Mouse (Mus musculus) limb, embryonic 14.5 days (tissue): ENCODE results near the gene Faap100. TPM values are rescaled to one million over a fixed set of nuclear protein-coding genes. Genes with fewer than 3 reads are reported as not detected.

Experiments
- ATAC-seq: fragments of 200-750 bp; cut with Nextera tagmentation; 2 replicates; pipeline ENCODE4 v1.8.0; 2017; ENCODE audit warnings: low read depth, moderate number of reproducible peaks, moderate TSS enrichment; ENCODE audit not compliant: low FRiP score
- DNase-seq: peaks from one replicate; pipeline ENCODE4 v3.0.0-alpha.2; 2015; ENCODE audit warnings: low spot score
- H3K27ac ChIP-seq: fragments of 300-500 bp; sonication (generic); replicated peaks from 2 replicates; pipeline ENCODE4 v1.5.1; 2014; ENCODE audit warnings: low read depth, mild to moderate bottlenecking, low read length, moderate library complexity, mixed read lengths
- H3K27me3 ChIP-seq: fragments of 300-500 bp; sonication (generic); 2 replicates; pipeline ENCODE4 v1.6.1; 2014; ENCODE audit warnings: low read length, mixed read lengths; ENCODE audit not compliant: control insufficient read depth, insufficient read depth
- H3K36me3 ChIP-seq: fragments of 300-500 bp; sonication (generic); 2 replicates; pipeline ENCODE4 v1.6.1; 2014; ENCODE audit warnings: mild to moderate bottlenecking, low read length, moderate library complexity, mixed read lengths; ENCODE audit not compliant: control insufficient read depth, insufficient read depth
- H3K4me1 ChIP-seq: fragments of 300-500 bp; sonication (generic); 2 replicates; pipeline ENCODE4 v1.6.1; 2014; ENCODE audit warnings: antibody characterized with exemption, low read length, mixed read lengths; ENCODE audit not compliant: control insufficient read depth, insufficient read depth
- H3K4me2 ChIP-seq: fragments of 300-500 bp; sonication (generic); replicated peaks from 2 replicates; pipeline ENCODE4 v1.6.1; 2014; ENCODE audit warnings: low read depth, mild to moderate bottlenecking, low read length, moderate library complexity; ENCODE audit not compliant: severe bottlenecking
- H3K4me3 ChIP-seq: fragments of 300-500 bp; sonication (generic); replicated peaks from 2 replicates; pipeline ENCODE4 v1.5.1; 2014; ENCODE audit warnings: low read length
- H3K9ac ChIP-seq: fragments of 300-500 bp; sonication (generic); 2 replicates; pipeline ENCODE4 v1.6.1; 2014; ENCODE audit warnings: mild to moderate bottlenecking, low read depth, low read length, moderate library complexity; ENCODE audit not compliant: severe bottlenecking
- H3K9me3 ChIP-seq: fragments of 300-500 bp; sonication (generic); 2 replicates; pipeline ENCODE4 v1.6.1; 2016; ENCODE audit warnings: low read length; ENCODE audit not compliant: control insufficient read depth
- POLR2A ChIP-seq: fragments of 200-500 bp; IDR thresholded peaks from 2 replicates; pipeline ENCODE4 v1.8.0; 2012; ENCODE audit warnings: inconsistent platforms, mild to moderate bottlenecking, moderate library complexity, borderline replicate concordance; ENCODE audit not compliant: insufficient read depth, insufficient read length; ENCODE audit errors: extremely low read depth
- WGBS: fragments of 180-500 bp; shearing (Covaris S2); extraction: QIAGEN DNeasy Blood & Tissue Kit; methylation state at CpG from one replicate; pipeline ENCODE4 v1.1.7; 2014; 5-methylcytosine and 5-hydroxymethylcytosine counted together
- polyA plus RNA-seq, 2 experiments: library from polyadenylated mRNA; depleted of rRNA in 1 of 2; stranded (reverse) in 1 of 2; unstranded in 1 of 2; fragments of >200 nt; fragmentation: Nextera tagmentation in 1 of 2; extraction: Ambion mirVana in 1 of 2; gene quantifications; 2 replicates each; pipeline versions ENCODE4 v1.2.1 to v1.2.3; 2012 to 2014

Faap100 gene
- polyA plus RNA-seq, 2 experiments = 33.9 to 45.0 TPM

GRCm38 (mm10) chr11:120399319-120399718, 20.8 kb upstream of the Faap100 start:
- Histone ChIP-seq H3K4me1 (no peaks in the 10 kb centered on the region), H3K27ac (no peak overlapping the region), H3K4me2 (no peak overlapping the region), H3K4me3 (no peak overlapping the region), H3K9ac (no peak overlapping the region), H3K36me3 (peaks cover 92% of the 10 kb centered on the region), H3K9me3 (no peaks in the 10 kb centered on the region), H3K27me3 (no peaks in the 10 kb centered on the region)
- WGBS = 91% methylated on average over 2 of the region's 2 CpGs
- DNase-seq (no peak), ATAC-seq (no peak)
- no peak for TF ChIP-seq POLR2A

GRCm38 (mm10) chr11:120397602-120398001, 19.0 kb upstream of the Faap100 start:
- H3K36me3 ChIP-seq = peaks cover 91% of the 10 kb centered on the region
- H3K9me3 ChIP-seq = no peaks in the 10 kb centered on the region
- H3K27ac ChIP-seq = no peak overlapping the region
- no peak for DNase-seq
- H3K4me3 ChIP-seq = no peak overlapping the region
- 83% methylated on average over 2 of the region's 2 CpGs for WGBS
- peaks cover 1% of the 10 kb centered on the region; the same call in 1 of the 2 replicates for H3K4me1 ChIP-seq
- H3K4me2 ChIP-seq = no peak overlapping the region
- 0 out of 2 replicates have a peak, but pooled peaks have one; percentile 41 for ATAC-seq
- no peaks in the 10 kb centered on the region for H3K27me3 ChIP-seq
- H3K9ac ChIP-seq = no peak overlapping the region
- TF ChIP-seq POLR2A = no peak

GRCm38 (mm10) chr11:120395661-120396060, 17.1 kb upstream of the Faap100 start:
- 85% methylated on average over 4 of the region's 4 CpGs for WGBS
- no peak overlapping the region for H3K9ac ChIP-seq
- no peaks in the 10 kb centered on the region for H3K27me3 ChIP-seq
- DNase-seq (no peak), ATAC-seq (no peak)
- no peak overlapping the region for H3K27ac ChIP-seq
- H3K9me3 ChIP-seq = no peaks in the 10 kb centered on the region
- H3K4me2 ChIP-seq = no peak overlapping the region
- peaks cover 4% of the 10 kb centered on the region; the same call in 1 of the 2 replicates for H3K4me1 ChIP-seq
- H3K4me3 ChIP-seq = no peak overlapping the region
- no peak for TF ChIP-seq POLR2A
- peaks cover 76% of the 10 kb centered on the region for H3K36me3 ChIP-seq

GRCm38 (mm10) chr11:120388580-120388979, 10.0 kb upstream of the Faap100 start:
- Histone ChIP-seq H3K27me3 (no peaks in the 10 kb centered on the region), H3K4me3 (no peak overlapping the region), H3K4me2 (no peak overlapping the region), H3K9ac (no peak overlapping the region), H3K4me1 (peaks cover 4% of the 10 kb centered on the region; the same call in 1 of the 2 replicates), H3K9me3 (no peaks in the 10 kb centered on the region), H3K36me3 (peaks cover 66% of the 10 kb centered on the region), H3K27ac (no peak overlapping the region)
- DNase-seq (no peak), ATAC-seq (no peak)
- 94% methylated on average over 9 of the region's 9 CpGs for WGBS
- no peak for TF ChIP-seq POLR2A

GRCm38 (mm10) chr11:120387157-120387556, 8.6 kb upstream of the Faap100 start:
- H3K36me3 ChIP-seq = peaks cover 68% of the 10 kb centered on the region
- H3K9me3 ChIP-seq = no peaks in the 10 kb centered on the region
- DNase-seq (no peak), ATAC-seq (no peak)
- TF ChIP-seq POLR2A = no peak
- H3K4me2 ChIP-seq = no peak overlapping the region
- H3K27ac ChIP-seq = no peak overlapping the region
- H3K9ac ChIP-seq = no peak overlapping the region
- H3K27me3 ChIP-seq = no peaks in the 10 kb centered on the region
- H3K4me3 ChIP-seq = no peak overlapping the region
- WGBS = 69% methylated on average over 2 of the region's 2 CpGs
- H3K4me1 ChIP-seq = no peaks in the 10 kb centered on the region

- H3K9ac ChIP-seq = no peak overlapping the region
Observed at GRCm38 (mm10) chr11:120386632-120387031, 8.1 kb upstream of the Faap100 start.

More at GRCm38 (mm10) chr11:120386632-120387031, 8.1 kb upstream of the Faap100 start:
- Histone ChIP-seq H3K4me3 (no peak overlapping the region), H3K9me3 (no peaks in the 10 kb centered on the region), H3K36me3 (peaks cover 73% of the 10 kb centered on the region), H3K4me1 (no peaks in the 10 kb centered on the region), H3K4me2 (no peak overlapping the region), H3K27ac (no peak overlapping the region), H3K27me3 (no peaks in the 10 kb centered on the region)
- TF ChIP-seq POLR2A = no peak
- DNase-seq (no peak), ATAC-seq (no peak)
- WGBS = 89% methylated on average over 6 of the region's 6 CpGs
